Mouse (Mus musculus) cerebellum, adult 8-10 months (tissue): ENCODE results near the gene Olfr1132.
"Not testable (repeated sequence)": the region's sequence is repeated elsewhere in the genome, so short reads cannot be mapped to it uniquely, and the experiment has no call there.

Experiments
- DNase-seq: peaks from one replicate; pipeline ENCODE4 v3.0.0; 2022

Gene Olfr1132

DNA sequence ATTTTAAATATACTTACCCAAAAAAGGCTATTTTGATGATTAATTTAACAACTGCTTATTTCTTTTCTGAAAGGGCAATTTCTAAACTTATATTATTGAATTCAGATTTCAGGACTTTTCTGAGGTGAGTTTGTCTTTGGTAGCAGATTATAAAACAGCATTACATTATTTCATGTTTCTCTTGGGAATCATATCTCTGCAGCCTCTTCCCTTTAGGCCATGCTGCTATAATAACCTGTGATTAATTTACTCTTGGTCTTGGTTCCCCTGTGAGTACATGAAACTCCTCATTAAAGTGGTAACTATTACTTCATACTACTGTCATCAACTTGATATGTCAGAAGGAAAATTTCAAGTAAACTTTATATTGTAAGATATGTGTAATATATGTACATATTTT, at the start of gene Olfr1132:
Gene Olfr1132 (minus strand): TSS at position 101 of the 400 bp plus-strand sequence.
- no peak for DNase-seq

DNA sequence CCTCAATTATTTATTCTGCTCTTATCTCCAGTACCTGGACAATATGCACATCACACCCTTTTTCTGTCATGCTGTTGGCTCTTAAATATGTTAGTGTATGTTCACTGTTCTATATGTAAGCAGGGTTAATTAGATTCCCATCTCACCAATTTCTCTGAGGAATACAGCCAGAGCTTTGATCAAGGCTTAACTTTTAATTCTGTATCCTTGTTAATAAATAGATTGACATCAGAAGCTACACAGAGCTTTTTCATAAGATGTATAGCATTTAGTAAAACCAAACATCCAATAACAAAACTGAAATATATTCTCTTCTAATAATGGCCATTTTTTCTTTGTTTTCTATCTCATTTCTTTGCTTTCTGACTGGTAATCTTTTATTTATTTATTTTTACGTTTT, 36.2 kb upstream of the Olfr1132 start, which contains the start of gene Olfr1135:
Gene Olfr1135 (minus strand): TSS at position 101 of the 400 bp plus-strand sequence.
- DNase-seq, result no peak

DNA sequence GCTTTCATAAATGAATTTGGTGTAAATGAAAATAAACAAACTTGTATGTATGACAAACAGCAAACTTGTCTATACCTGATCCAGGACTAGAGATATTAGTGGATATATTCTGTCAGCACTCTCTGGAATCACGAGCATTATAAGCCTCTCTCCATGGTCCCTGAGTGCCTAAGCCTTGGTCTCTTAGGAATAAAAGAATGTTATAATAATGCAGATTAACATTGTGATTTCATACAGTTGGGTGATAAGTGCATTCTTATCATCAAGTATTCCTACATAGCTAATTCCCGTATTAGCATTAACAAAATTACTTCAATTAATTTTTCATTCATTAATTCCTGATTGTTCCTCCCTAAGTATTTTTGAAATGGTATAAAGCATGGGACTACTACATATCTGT, 21.0 kb upstream of the Olfr1132 start, which contains the start of gene Olfr1134:
Gene Olfr1134 (minus strand): TSS at position 101 of the 400 bp plus-strand sequence.
- DNase-seq, result no peak

DNA sequence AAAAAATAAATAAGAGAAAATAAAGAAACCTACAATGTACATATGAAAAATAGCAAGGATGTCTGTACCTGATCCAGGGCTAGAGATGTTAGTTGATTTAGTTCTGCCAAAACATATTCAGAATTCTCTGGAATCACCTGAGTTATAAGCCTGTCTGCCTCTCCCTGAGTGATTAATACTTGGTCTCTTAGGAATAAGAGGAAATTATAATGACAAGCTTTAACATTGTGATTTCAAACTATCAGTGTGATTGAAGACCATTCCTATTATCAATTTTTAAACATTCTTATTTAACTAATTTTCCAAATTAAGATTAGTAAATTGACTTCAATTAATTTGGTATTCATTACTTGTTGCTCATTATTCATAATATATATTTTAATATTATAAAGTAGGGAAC, 9.9 kb upstream of the Olfr1132 start, which contains the start of gene Olfr1133:
Gene Olfr1133 (minus strand): TSS at position 101 of the 400 bp plus-strand sequence.
- no peak for DNase-seq

DNA sequence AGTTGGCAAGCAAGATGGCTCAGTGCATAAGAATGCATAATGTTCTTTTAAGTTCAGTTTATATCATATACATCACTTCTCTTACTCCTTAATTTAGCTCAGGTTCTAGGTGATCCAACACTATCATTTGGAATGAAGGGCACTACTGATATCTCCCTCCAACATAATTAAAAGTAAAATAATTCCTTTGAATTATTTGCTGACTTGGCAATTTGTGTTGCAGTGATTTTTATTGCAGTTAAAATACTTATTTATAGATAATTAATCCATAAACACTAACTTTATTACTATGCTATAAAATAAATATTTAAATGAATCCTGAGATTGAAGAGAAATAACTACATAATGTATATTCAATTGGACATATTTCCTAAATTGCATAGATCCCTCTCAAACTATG, 5.1 kb upstream of the Olfr1132 start:
- no peak for DNase-seq

DNA sequence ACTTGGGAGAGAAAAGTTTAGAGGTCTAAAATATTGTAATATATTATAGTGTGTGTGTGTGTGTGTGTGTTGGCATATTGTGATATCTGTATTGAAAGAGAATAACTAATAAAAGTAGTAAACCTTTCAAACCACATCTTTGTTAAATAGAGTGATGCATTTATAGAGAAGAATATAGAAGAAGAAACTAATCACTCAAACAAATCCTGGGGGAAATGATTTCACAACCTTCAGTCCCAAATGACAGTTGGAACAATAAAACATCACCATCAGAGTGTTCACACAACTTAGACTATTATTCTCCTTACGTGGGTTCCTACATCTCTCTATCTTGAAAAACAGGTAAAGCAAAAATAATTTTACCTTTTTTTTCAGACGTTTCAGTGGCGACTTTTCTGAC, 10.5 kb downstream of the Olfr1132 start, which contains the start of gene Olfr1131:
Gene Olfr1131 (plus strand): TSS at position 301 of the 400 bp plus-strand sequence.
- DNase-seq, result no peak

DNA sequence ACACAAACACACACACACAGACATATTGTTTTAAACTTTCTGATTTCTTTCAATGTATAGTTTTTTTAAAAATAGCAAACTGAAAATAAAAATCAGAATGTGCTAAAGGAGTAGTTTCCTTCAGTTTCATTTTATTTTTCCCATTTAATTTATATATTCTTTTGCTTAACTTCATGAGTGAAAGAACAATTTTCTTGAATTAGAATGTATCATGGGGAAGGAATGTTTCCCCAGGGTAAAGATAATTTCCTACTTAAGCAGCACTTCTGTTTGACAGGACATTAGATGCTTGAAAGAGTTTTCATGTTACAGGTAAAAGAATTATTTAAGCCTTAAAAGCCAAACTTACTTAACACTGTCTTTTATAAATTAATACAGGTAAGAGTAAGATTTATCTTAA, 31.4 kb downstream of the Olfr1132 start, which contains the start of gene Olfr1130:
Gene Olfr1130 (plus strand): TSS at position 301 of the 400 bp plus-strand sequence.
- not testable (repeated sequence) for DNase-seq
